Mouse (Mus musculus): ENCODE measurements around the gene Gm49721.
"Not testable (repeated sequence)": the region's sequence is repeated elsewhere in the genome, so short reads cannot be mapped to it uniquely, and the experiment has no call there.

GRCm38 (mm10) chr17:7025257-7025656, 46.6 kb downstream of the Gm49721 start, which contains the start of gene Gm1604a:
- not testable (repeated sequence) for TF ChIP-seq POLR2A (IDR thresholded peaks at IDR 0.05; ENCODE audit: insufficient read depth, low read length); CTCF (IDR thresholded peaks at IDR 0.05; ENCODE audit: low read depth, low read length)

Data from ES-Bruce4 (cell line).